Mouse (Mus musculus) lung, adult 2 months (tissue): Measurements from ENCODE around the gene Gm21118. TPM values are rescaled to one million over a fixed set of nuclear protein-coding genes. Genes with fewer than 3 reads are reported as not detected.
"Not testable (repeated sequence)": the region's sequence is repeated elsewhere in the genome, so short reads cannot be mapped to it uniquely, and the experiment has no call there.

Experiments used
- DNase-seq: peaks from one replicate; pipeline ENCODE4 v3.0.0; 2022
- H3K4me1 ChIP-seq: fragments of 200-500 bp; 2 replicates; pipeline ENCODE4 v1.6.1; 2011; ENCODE audit warnings: low read length; ENCODE audit not compliant: control insufficient read depth, insufficient read depth
- H3K4me3 ChIP-seq: fragments of 200-500 bp; replicated peaks from 2 replicates; pipeline ENCODE3; 2011; ENCODE audit warnings: low read depth, mild to moderate bottlenecking, control low read depth, low read length; ENCODE audit errors: extremely low read depth
- WGBS: fragments of 180-500 bp; shearing (Covaris S2); methylation state at CpG from one replicate; pipeline ENCODE4 v1.1.7; 2018; 5-methylcytosine and 5-hydroxymethylcytosine counted together
- polyA plus RNA-seq: library from polyadenylated mRNA; depleted of rRNA; stranded (reverse); fragments of >200 nt; gene quantifications from 2 replicates; pipeline ENCODE4 v1.2.3, GENCODE M21; 2012; rRNA removed

Gene Gm21118
- polyA plus RNA-seq = not detected in 2 replicates

DNA sequence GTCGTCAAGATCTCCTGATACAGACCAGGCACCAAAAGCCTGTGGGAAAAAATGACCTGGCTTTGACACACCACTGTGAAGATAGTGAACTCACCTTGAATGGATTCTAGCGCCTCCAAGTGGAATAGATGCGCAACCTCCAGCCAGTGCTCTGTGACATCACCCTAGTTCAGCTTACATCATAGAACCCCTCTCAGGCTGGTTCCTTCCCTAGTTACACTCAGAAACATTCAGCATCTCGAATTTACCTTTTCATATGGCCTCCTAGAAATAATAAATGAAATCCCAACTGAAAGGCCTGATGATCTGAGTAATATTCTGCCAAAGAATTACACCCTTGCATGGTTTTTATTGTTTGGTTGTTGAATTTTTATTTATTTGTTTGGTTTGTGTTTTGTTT, at the start of gene Gm21118:
Gm21118 (minus strand) TSS at position 101 of the 400 bp plus-strand sequence.
- H3K4me1 ChIP-seq, H3K4me3 ChIP-seq, DNase-seq: not testable (repeated sequence)
- no CpG with 5 or more reads among the region's 4 CpGs for WGBS

DNA sequence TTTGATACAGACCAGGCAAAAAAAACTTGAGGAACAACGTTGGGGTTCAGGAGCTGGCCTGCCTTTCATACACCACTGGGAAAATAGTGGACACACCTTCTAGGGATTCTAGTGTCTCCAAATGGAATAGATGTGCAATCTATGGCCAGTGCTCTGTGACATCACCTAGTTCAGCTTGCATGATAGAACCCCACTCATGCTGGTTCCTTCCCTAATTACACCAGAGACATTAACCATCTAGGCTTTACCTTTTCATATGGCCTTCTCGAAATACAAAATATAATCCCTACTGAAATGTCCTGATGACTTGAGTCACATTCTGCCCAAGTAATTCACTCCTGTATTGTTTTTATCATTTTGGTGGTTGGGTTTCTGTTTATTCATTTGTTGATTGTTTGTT, 29.7 kb upstream of the Gm21118 start, which contains the start of the genes Gm29423 and Gm29644:
Gm29423 (minus strand) TSS at position 101 of the 400 bp plus-strand sequence.
Gm29644 (minus strand) TSS at position 157 of the 400 bp plus-strand sequence.
- DNase-seq, H3K4me1 ChIP-seq, H3K4me3 ChIP-seq: not testable (repeated sequence)
- WGBS = no CpG with 5 or more reads among the region's 2 CpGs

Other genes starting within 250 kb of the Gm21118 start
- gene Gm29423, start 29.6 kb upstream of the Gm21118 start, polyA plus RNA-seq = not detected in 2 replicates
- not detected in 2 replicates for gene Gm29644, start 29.7 kb upstream of the Gm21118 start, polyA plus RNA-seq
- not detected in 2 replicates for gene Gm20888, start 168.2 kb upstream of the Gm21118 start, polyA plus RNA-seq